Mouse (Mus musculus) layer of hippocampus, adult 9-10 months (tissue): ENCODE data around the gene 3425401B19Rik.

Experiments used
- DNase-seq: peaks from one replicate; pipeline ENCODE4 v3.0.0; 2022; ENCODE audit warnings: low spot score

The 3425401B19Rik gene

GRCm38 (mm10) chr14:32659781-32660180 lies 25.3 kb downstream of the 3425401B19Rik start:
- DNase-seq: no peak

- no peak for DNase-seq
These were observed 46.6 kb downstream of the 3425401B19Rik start for GRCm38 (mm10) chr14:32638485-32638884.

GRCm38 (mm10) chr14:32634015-32634682 lies 50.9 kb downstream of the 3425401B19Rik start:
- no peak for DNase-seq

- DNase-seq: no peak
These were observed 52.0 kb downstream of the 3425401B19Rik start for GRCm38 (mm10) chr14:32632908-32633600.

- DNase-seq: no peak
These were observed 56.5 kb downstream of the 3425401B19Rik start for GRCm38 (mm10) chr14:32628584-32628983.

GRCm38 (mm10) chr14:32627271-32627670 lies 57.8 kb downstream of the 3425401B19Rik start:
- DNase-seq: no peak

- no peak for DNase-seq
These were observed 60.3 kb downstream of the 3425401B19Rik start for GRCm38 (mm10) chr14:32624811-32625210.

- DNase-seq: no peak
These were observed 60.8 kb downstream of the 3425401B19Rik start for GRCm38 (mm10) chr14:32624245-32624644.

GRCm38 (mm10) chr14:32617253-32617652 lies 67.8 kb downstream of the 3425401B19Rik start:
- no peak for DNase-seq

GRCm38 (mm10) chr14:32609392-32609791 lies 75.7 kb downstream of the 3425401B19Rik start:
- DNase-seq: no peak
